Mouse (Mus musculus) bone marrow, adult 2 months (tissue): ENCODE data around the gene Slc23a2. TPM values are rescaled to one million over a fixed set of nuclear protein-coding genes. Genes with fewer than 3 reads are reported as not detected.

Experiments
- H3K27ac ChIP-seq: fragments of 200-500 bp; 2 replicates; pipeline ENCODE4 v1.5.1; 2012; ENCODE audit warnings: low read depth, mild to moderate bottlenecking, control low read depth, inconsistent platforms, low read length; ENCODE audit not compliant: control insufficient read depth, poor library complexity, insufficient read depth
- H3K4me1 ChIP-seq: fragments of 200-500 bp; 2 replicates; pipeline ENCODE4 v1.6.1; 2011; ENCODE audit warnings: low read length; ENCODE audit not compliant: control insufficient read depth, insufficient read depth
- H3K4me3 ChIP-seq: fragments of 200-500 bp; replicated peaks from 2 replicates; pipeline ENCODE3; 2011; ENCODE audit warnings: mild to moderate bottlenecking, low read depth, low read length, control low read depth; ENCODE audit not compliant: control insufficient read depth
- CTCF ChIP-seq: fragments of 200-500 bp; IDR thresholded peaks from 2 replicates; pipeline ENCODE4 v1.5.1; 2011; ENCODE audit warnings: low read length, control low read depth; ENCODE audit not compliant: control insufficient read depth, insufficient read depth
- POLR2A ChIP-seq: fragments of 200-500 bp; IDR thresholded peaks from 2 replicates; pipeline ENCODE4 v1.6.1; 2011; ENCODE audit warnings: low read depth, mild to moderate bottlenecking, control low read depth, low read length, borderline replicate concordance; ENCODE audit not compliant: control insufficient read depth
- WGBS: fragments of 180-500 bp; shearing (Covaris S2); methylation state at CpG from one replicate; pipeline ENCODE4 v1.1.7; 2018; 5-methylcytosine and 5-hydroxymethylcytosine counted together
- polyA plus RNA-seq: library from polyadenylated mRNA; stranded (reverse); fragments of >200 nt; gene quantifications from 2 replicates; pipeline ENCODE4 v1.2.4, GENCODE M21; 2011; ENCODE audit warnings: low replicate concordance; ENCODE audit not compliant: missing spikeins, insufficient read depth, insufficient read length

Slc23a2 gene
- polyA plus RNA-seq, 1 experiment: 12.2 TPM

DNA sequence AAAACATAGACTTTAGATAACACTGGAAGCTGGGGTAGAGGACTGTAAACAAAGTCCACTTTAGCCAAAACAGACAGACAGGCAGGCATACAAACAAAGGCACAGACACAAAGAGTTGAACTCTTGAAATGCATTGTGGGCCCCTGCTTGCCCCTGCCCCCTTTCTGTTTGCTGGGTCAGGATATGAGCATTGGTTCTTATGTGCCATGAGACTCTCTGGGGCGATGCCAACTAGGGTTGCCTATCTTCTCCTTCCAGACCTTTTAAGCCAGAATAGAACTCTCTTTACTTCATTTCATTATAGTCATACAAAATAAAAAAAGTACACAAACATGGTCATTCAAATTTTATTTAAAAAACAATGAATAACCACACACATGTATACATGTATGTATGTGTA lies 51.6 kb downstream of the Slc23a2 start:
- TF ChIP-seq CTCF: no peak
- TF ChIP-seq POLR2A: no peak
- 73% methylated on average over 1 of the region's 1 CpGs for WGBS
- Histone ChIP-seq H3K4me3 (no peak overlapping the region), H3K4me1 (peaks cover 4% of the 10 kb centered on the region; the same call in 1 of the 2 replicates), H3K27ac (no peak overlapping the region)

DNA sequence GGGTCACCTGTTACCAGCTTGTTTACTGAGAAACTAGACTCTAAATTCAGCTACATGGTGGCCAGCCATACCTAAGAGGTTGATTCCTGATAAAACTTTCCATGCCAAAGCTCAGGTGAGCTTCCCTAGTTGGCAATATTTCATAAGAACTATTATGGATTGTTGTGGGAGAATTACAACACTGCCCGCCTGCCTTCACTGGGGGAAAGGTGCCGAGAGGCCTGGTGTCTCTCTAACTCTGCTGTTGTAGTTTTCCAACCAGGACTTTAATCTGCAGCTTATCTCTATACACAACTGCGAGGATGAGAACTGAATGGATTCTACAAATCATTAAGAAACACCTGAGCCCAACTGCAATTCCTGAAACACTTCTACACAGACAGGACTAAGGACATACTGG lies 52.2 kb downstream of the Slc23a2 start:
- 53% methylated on average over 3 of the region's 3 CpGs for WGBS
- H3K4me1 ChIP-seq: peaks cover 4% of the 10 kb centered on the region; the same call in 1 of the 2 replicates
- H3K4me3 ChIP-seq: no peak overlapping the region
- TF ChIP-seq CTCF (no peak), POLR2A (no peak)
- H3K27ac ChIP-seq: no peak overlapping the region

DNA sequence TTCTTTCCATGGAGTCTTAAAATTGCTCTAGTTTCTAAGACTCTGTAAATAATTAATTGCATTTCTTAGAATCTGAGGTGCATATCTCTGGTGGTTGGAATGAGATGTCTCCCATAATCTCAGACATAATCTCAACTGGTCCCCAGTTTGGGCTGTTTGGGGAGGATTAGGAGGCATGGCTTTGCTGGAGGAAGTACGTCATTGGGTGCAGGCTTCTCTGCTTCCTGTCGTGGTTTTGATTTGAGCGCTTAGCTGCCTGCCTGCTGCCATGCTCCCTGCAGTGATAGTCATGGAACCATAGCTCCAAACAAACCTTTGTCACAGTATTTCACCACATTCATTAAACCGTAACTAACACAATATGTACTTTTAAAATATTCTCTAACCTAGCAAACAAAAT lies 53.2 kb downstream of the Slc23a2 start:
- TF ChIP-seq POLR2A (no peak), CTCF (no peak)

DNA sequence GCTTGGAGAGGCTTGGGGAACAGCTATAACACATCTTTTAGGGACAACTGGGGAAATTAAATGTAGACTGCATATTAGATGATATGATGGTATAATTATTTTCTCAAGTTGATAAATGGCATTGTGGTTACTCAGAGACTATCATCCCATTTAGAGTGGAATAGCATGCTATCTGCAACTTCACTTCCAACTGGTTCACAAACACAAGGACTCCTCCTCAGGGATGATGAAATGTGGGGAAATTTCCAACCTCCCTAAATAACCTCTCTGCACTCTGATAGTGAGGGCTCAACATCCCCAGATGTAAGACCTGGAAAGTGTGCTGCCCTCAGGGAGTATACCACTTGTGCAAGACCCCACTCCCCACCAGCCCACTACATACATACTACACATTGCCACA lies 60.1 kb downstream of the Slc23a2 start:
- H3K27ac ChIP-seq: no peak overlapping the region
- TF ChIP-seq CTCF: no peak
- TF ChIP-seq POLR2A: no peak
- H3K4me1 ChIP-seq: no peaks in the 10 kb centered on the region
- H3K4me3 ChIP-seq: no peak overlapping the region

More for the DNA sequence above, 53.2 kb downstream of the Slc23a2 start:
- 34% methylated on average over 4 of the region's 4 CpGs for WGBS
- peaks cover 2% of the 10 kb centered on the region; the same call in 1 of the 2 replicates for H3K4me1 ChIP-seq
- H3K4me3 ChIP-seq: no peak overlapping the region
- H3K27ac ChIP-seq: no peak overlapping the region

DNA sequence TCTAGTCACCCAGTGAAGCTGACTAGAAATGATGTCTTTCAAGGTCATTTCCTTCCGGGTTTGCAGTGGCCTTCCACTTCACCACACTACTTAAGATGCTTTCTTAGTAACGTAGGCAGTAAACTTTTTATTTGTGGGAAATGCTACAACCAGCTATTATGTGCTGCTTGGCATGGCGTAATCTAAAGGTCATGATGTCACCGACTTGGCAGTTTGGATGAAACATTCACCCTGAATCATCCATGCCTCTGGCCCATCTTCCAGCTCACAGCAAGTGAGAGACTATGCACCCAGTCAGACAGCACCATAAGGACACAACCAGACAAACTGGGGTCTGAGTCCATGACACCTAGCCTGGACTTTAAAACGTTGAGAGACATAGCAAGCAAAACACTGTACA lies 60.5 kb downstream of the Slc23a2 start:
- 64% methylated on average over 5 of the region's 5 CpGs for WGBS
- Histone ChIP-seq H3K27ac (no peak overlapping the region), H3K4me1 (no peaks in the 10 kb centered on the region), H3K4me3 (no peak overlapping the region)
- no peak for TF ChIP-seq CTCF
- TF ChIP-seq POLR2A: no peak

DNA sequence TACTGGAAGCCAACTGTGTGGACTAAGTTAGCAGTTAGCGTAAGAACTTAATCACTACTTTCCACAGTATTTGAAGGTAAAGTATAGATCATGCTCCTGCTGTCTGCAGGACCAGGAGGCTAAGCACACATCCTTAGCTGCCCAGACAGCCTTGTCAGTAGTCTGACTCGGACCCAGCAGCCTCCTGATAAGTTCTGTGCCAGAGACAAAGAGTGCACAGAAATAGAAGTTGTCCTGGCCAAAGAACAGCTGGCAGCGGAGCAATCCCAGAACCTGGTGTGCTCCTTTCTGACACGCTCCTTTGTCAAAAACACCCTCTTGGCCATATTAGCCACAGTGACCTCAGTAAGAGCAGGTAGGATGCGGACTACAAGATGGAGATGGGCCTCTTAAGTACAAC lies 65.8 kb downstream of the Slc23a2 start:
- Histone ChIP-seq H3K4me1 (no peaks in the 10 kb centered on the region), H3K27ac (no peak overlapping the region), H3K4me3 (no peak overlapping the region)
- TF ChIP-seq CTCF (no peak), POLR2A (no peak)
- WGBS: 84% methylated on average over 5 of the region's 5 CpGs

DNA sequence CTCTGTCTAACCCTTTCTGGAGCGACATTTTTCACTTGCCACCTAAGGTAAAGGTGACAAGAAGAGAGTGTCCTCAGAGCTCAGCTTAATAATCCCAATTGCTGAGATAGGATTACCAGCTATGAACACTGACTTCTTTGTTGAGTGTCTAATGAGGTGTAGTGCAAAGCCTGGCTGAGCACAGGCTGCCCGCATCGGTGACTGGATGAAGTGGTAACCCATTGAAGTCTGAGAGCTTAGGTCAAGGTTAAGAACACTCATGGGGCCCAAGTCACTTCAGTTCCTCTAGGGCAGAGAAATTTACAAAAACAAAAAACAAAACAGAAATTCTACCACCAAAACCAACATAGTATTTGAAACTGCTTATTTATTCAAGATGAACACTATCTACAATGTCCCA lies 71.9 kb downstream of the Slc23a2 start:
- 95% methylated on average over 3 of the region's 3 CpGs for WGBS
- TF ChIP-seq POLR2A (no peak), CTCF (no peak)
- no peak overlapping the region for H3K27ac ChIP-seq
- no peak overlapping the region for H3K4me3 ChIP-seq
- H3K4me1 ChIP-seq: no peaks in the 10 kb centered on the region

DNA sequence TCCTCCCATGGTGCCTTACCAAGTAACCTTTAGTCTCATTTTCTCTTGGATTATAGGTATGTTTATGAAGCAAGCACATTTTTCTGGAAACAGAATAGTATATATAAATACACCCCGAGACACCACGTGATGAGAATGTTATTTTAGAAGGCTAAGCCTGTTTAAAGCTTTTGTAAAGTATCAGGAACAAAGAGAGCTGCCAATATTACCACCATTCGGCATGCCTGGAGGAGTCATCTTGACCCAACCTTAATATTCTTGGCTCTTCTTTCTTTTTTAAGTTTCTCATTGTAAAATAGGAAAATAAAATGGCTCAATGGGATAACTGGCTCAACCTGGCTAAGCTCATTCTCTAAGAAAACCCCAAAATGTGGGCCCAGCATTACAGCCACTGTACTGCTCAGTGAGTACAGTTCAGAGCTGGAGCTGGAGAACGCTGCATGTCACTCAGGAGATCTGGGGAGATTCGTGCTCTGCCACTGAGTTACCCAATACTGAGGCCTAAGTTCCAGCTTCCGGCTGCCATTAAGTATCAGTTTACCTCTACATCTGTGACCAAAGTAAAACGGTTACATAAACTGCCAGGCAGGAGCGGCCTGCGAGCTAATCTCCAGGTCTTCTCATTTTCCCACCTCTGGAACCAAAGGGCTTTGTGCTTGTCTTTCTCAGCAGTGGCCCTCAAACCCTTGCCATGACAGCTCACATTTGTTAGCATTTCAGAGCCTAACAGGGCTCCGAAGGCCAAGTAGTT lies 74.7 kb downstream of the Slc23a2 start:
- no peak for TF ChIP-seq POLR2A
- no peak for TF ChIP-seq CTCF
- H3K4me1 ChIP-seq: no peaks in the 10 kb centered on the region
- no peak overlapping the region for H3K4me3 ChIP-seq
- H3K27ac ChIP-seq: no peak overlapping the region
- WGBS: 77% methylated on average over 10 of the region's 10 CpGs
